Mouse (Mus musculus) kidney, adult 2 months (tissue): ENCODE data around the gene Itgb7. TPM values are rescaled to one million over a fixed set of nuclear protein-coding genes. Genes with fewer than 3 reads are reported as not detected.

Experiments
- DNase-seq: peaks from one replicate; pipeline ENCODE4 v3.0.0; 2021
- H3K27ac ChIP-seq: fragments of 200-500 bp; 2 replicates; pipeline ENCODE4 v1.5.1; 2012; ENCODE audit warnings: low read depth, low read length, control low read depth, inconsistent platforms; ENCODE audit not compliant: insufficient read depth
- H3K27me3 ChIP-seq: fragments of 200-500 bp; replicated peaks from 2 replicates; pipeline ENCODE4 v1.6.1; 2012; ENCODE audit warnings: mild to moderate bottlenecking, moderate library complexity, low read length, inconsistent platforms; ENCODE audit not compliant: control insufficient read depth, insufficient read depth
- H3K36me3 ChIP-seq: fragments of 200-500 bp; 2 replicates; pipeline ENCODE4 v1.6.1; 2012; ENCODE audit warnings: mild to moderate bottlenecking, moderate library complexity, low read length, inconsistent platforms; ENCODE audit not compliant: control insufficient read depth, insufficient read depth
- H3K4me1 ChIP-seq: fragments of 200-500 bp; 2 replicates; pipeline ENCODE4 v1.6.1; 2011; ENCODE audit warnings: low read length; ENCODE audit not compliant: control insufficient read depth, insufficient read depth
- H3K4me3 ChIP-seq: fragments of 200-500 bp; 2 replicates; pipeline ENCODE4 v1.5.1; 2011; ENCODE audit warnings: mild to moderate bottlenecking, low read depth, low read length, control low read depth; ENCODE audit not compliant: insufficient read depth
- CTCF ChIP-seq: fragments of 200-500 bp; conservative IDR thresholded peaks from 2 replicates; pipeline ENCODE4 v1.5.1; 2011; ENCODE audit warnings: low read depth, mild to moderate bottlenecking, control low read depth, low read length, moderate library complexity, mixed read lengths; ENCODE audit not compliant: insufficient read depth, insufficient read length
- POLR2A ChIP-seq: fragments of 200-500 bp; IDR thresholded peaks from one replicate; pipeline ENCODE4 v1.6.1; 2011; ENCODE audit warnings: low read depth, low read length, control low read depth
- WGBS: fragments of 180-500 bp; shearing (Covaris S2); methylation state at CpG from one replicate; pipeline ENCODE4 v1.1.7; 2018; 5-methylcytosine and 5-hydroxymethylcytosine counted together
- polyA plus RNA-seq: library from polyadenylated mRNA; depleted of rRNA; stranded (reverse); fragments of >200 nt; gene quantifications from 2 replicates; pipeline ENCODE4 v1.2.3, GENCODE M21; 2012

The Itgb7 gene
- polyA plus RNA-seq, 1 experiment: 11.1 TPM

- peak; percentile 71 for DNase-seq
- H3K4me1 ChIP-seq: peaks cover 8% of the 10 kb centered on the region
- 36% methylated on average over 22 of the region's 22 CpGs for WGBS
- H3K27me3 ChIP-seq: no peaks in the 10 kb centered on the region
- no peak for TF ChIP-seq CTCF
- TF ChIP-seq POLR2A: no peak
- H3K27ac ChIP-seq: peak overlapping the region; percentile 75
- no peaks in the 10 kb centered on the region for H3K36me3 ChIP-seq
- peak overlapping the region; percentile 42 for H3K4me3 ChIP-seq
Measured at GRCm38 (mm10) chr15:102243229-102244190, 11.8 kb upstream of the Itgb7 start.

- no peak for DNase-seq
- H3K4me3 ChIP-seq: no peak overlapping the region
- 61% methylated on average over 12 of the region's 12 CpGs for WGBS
- peak overlapping the region; percentile 75 for H3K27ac ChIP-seq
- no peaks in the 10 kb centered on the region for H3K27me3 ChIP-seq
- H3K4me1 ChIP-seq: peaks cover 7% of the 10 kb centered on the region; the same call in 1 of the 2 replicates
- H3K36me3 ChIP-seq: no peaks in the 10 kb centered on the region
- TF ChIP-seq CTCF (no peak), POLR2A (no peak)
Measured at GRCm38 (mm10) chr15:102242404-102243228, 10.9 kb upstream of the Itgb7 start.

- DNase-seq: peak; percentile 85
- 70% methylated on average over 4 of the region's 4 CpGs for WGBS
- TF ChIP-seq POLR2A (no peak), CTCF (no peak)
- Histone ChIP-seq H3K36me3 (no peaks in the 10 kb centered on the region), H3K4me1 (peaks cover 7% of the 10 kb centered on the region; the same call in 1 of the 2 replicates), H3K4me3 (no peak overlapping the region), H3K27ac (peak overlapping the region; percentile 75), H3K27me3 (no peaks in the 10 kb centered on the region)
Measured at GRCm38 (mm10) chr15:102240607-102241006, 8.9 kb upstream of the Itgb7 start.

GRCm38 (mm10) chr15:102239851-102240250, 8.1 kb upstream of the Itgb7 start:
- H3K27ac ChIP-seq: peak overlapping the region; percentile 41; the same call in 1 of the 2 replicates

GRCm38 (mm10) chr15:102239260-102239590, 7.5 kb upstream of the Itgb7 start:
- Histone ChIP-seq H3K27me3 (no peaks in the 10 kb centered on the region), H3K36me3 (no peaks in the 10 kb centered on the region), H3K27ac (no peak overlapping the region), H3K4me3 (no peak overlapping the region), H3K4me1 (peaks cover 7% of the 10 kb centered on the region; the same call in 1 of the 2 replicates)
- TF ChIP-seq CTCF (peak; percentile 82), POLR2A (no peak)
- WGBS: 17% methylated on average over 9 of the region's 9 CpGs
- DNase-seq: peak; percentile 85

More at GRCm38 (mm10) chr15:102239851-102240250, 8.1 kb upstream of the Itgb7 start:
- DNase-seq: no peak
- Histone ChIP-seq H3K36me3 (no peaks in the 10 kb centered on the region), H3K27me3 (no peaks in the 10 kb centered on the region), H3K4me1 (peaks cover 7% of the 10 kb centered on the region; the same call in 1 of the 2 replicates), H3K4me3 (no peak overlapping the region)
- TF ChIP-seq CTCF: no peak
- no peak for TF ChIP-seq POLR2A
- WGBS: 56% methylated on average over 11 of the region's 11 CpGs

- TF ChIP-seq POLR2A: no peak
- no peak for TF ChIP-seq CTCF
Measured at GRCm38 (mm10) chr15:102238543-102239259, 7.0 kb upstream of the Itgb7 start.

More at GRCm38 (mm10) chr15:102238543-102239259, 7.0 kb upstream of the Itgb7 start:
- Histone ChIP-seq H3K27ac (no peak overlapping the region), H3K4me1 (peaks cover 3% of the 10 kb centered on the region; the same call in 1 of the 2 replicates), H3K27me3 (no peaks in the 10 kb centered on the region), H3K36me3 (no peaks in the 10 kb centered on the region), H3K4me3 (no peak overlapping the region)
- 88% methylated on average over 14 of the region's 14 CpGs for WGBS
- no peak for DNase-seq
